Mouse (Mus musculus) midbrain, embryonic 14.5 days (tissue): ENCODE results near the gene Artn. TPM values are rescaled to one million over a fixed set of nuclear protein-coding genes. Genes with fewer than 3 reads are reported as not detected.
A peak's percentile ranks its signal among the peaks of the same experiment; 100 is the strongest.

Experiments
- ATAC-seq: fragments of 200-750 bp; cut with Nextera tagmentation; 2 replicates; pipeline ENCODE4 v1.8.0; 2017; ENCODE audit warnings: moderate number of reproducible peaks, moderate library complexity; ENCODE audit not compliant: low FRiP score, low TSS enrichment
- DNase-seq: peaks from one replicate; pipeline ENCODE4 v3.0.0-alpha.2; 2015
- H3K27ac ChIP-seq: fragments of 300-500 bp; sonication (generic); replicated peaks from 2 replicates; pipeline ENCODE4 v1.5.1; 2014; ENCODE audit warnings: mild to moderate bottlenecking, low read depth, low read length, moderate library complexity
- H3K27me3 ChIP-seq: fragments of 300-500 bp; sonication (generic); 2 replicates; pipeline ENCODE4 v1.6.1; 2014; ENCODE audit warnings: low read length, control low read depth, mixed read lengths; ENCODE audit not compliant: control insufficient read depth, insufficient read depth
- H3K36me3 ChIP-seq: fragments of 300-500 bp; sonication (generic); 2 replicates; pipeline ENCODE4 v1.6.1; 2014; ENCODE audit warnings: low read length, control low read depth; ENCODE audit not compliant: control insufficient read depth, insufficient read depth
- H3K4me1 ChIP-seq: fragments of 300-500 bp; sonication (generic); 2 replicates; pipeline ENCODE4 v1.6.1; 2014; ENCODE audit warnings: mild to moderate bottlenecking, antibody characterized with exemption, low read length, control low read depth; ENCODE audit not compliant: control insufficient read depth, insufficient read depth
- H3K4me2 ChIP-seq: fragments of 300-500 bp; sonication (generic); 2 replicates; pipeline ENCODE4 v1.6.1; 2014; ENCODE audit warnings: mild to moderate bottlenecking, low read length, moderate library complexity
- H3K4me3 ChIP-seq: fragments of 300-500 bp; sonication (generic); replicated peaks from 2 replicates; pipeline ENCODE4 v1.5.1; 2014; ENCODE audit warnings: low read depth, low read length
- H3K9ac ChIP-seq: fragments of 300-500 bp; sonication (generic); replicated peaks from 2 replicates; pipeline ENCODE4 v1.6.1; 2014; ENCODE audit warnings: mild to moderate bottlenecking, low read length, moderate library complexity
- H3K9me3 ChIP-seq: fragments of 300-500 bp; sonication (generic); 2 replicates; pipeline ENCODE4 v1.6.1; 2016; ENCODE audit warnings: low read length, control low read depth, mixed read lengths; ENCODE audit not compliant: control insufficient read depth
- WGBS: fragments of 180-500 bp; shearing (Covaris S2); extraction: QIAGEN DNeasy Blood & Tissue Kit; methylation state at CpG from one replicate; pipeline ENCODE4 v1.1.7; 2014; 5-methylcytosine and 5-hydroxymethylcytosine counted together
- polyA plus RNA-seq: library from polyadenylated mRNA; unstranded; fragments of >200 nt; fragmentation: Nextera tagmentation; extraction: Ambion mirVana; gene quantifications from 2 replicates; pipeline ENCODE4 v1.2.1, GENCODE M21; 2014

Gene Artn
- polyA plus RNA-seq, result 0.50 and 0.66 TPM in 2 replicates

- DNase-seq (no peak), ATAC-seq (no peak)
- WGBS, result under 1% methylated on average over 33 of the region's 33 CpGs
- Histone ChIP-seq H3K4me2 (peak within 1 kb of the TSS; percentile 47), H3K4me1 (peaks cover 16% of the 10 kb centered on the region), H3K27ac (no peak within 1 kb of the TSS), H3K27me3 (peaks cover 46% of the 10 kb centered on the region), H3K36me3 (no peaks in the 10 kb centered on the region), H3K9me3 (no peaks in the 10 kb centered on the region), H3K9ac (peak within 1 kb of the TSS; percentile 34; the same call in 1 of the 2 replicates), H3K4me3 (peak within 1 kb of the TSS; percentile 24; the same call in 1 of the 2 replicates)
These were observed at the start of gene Artn for GRCm38 (mm10) chr4:117929391-117929881. Gene Artn, minus strand, starts transcription at chr4:117929763.

GRCm38 (mm10) chr4:117979181-117979580, 49.6 kb upstream of the Artn start:
- no peaks in the 10 kb centered on the region for H3K27me3 ChIP-seq
- no peaks in the 10 kb centered on the region for H3K9me3 ChIP-seq
- no peak overlapping the region for H3K4me3 ChIP-seq
- 93% methylated on average over 4 of the region's 4 CpGs for WGBS
- H3K9ac ChIP-seq, result no peak overlapping the region
- H3K4me1 ChIP-seq, result no peaks in the 10 kb centered on the region
- H3K4me2 ChIP-seq, result no peak overlapping the region
- H3K27ac ChIP-seq, result no peak overlapping the region
- ATAC-seq, result no peak
- no peak for DNase-seq
- H3K36me3 ChIP-seq, result no peaks in the 10 kb centered on the region

- no peak for DNase-seq
- no peaks in the 10 kb centered on the region for H3K9me3 ChIP-seq
These were observed 48.7 kb upstream of the Artn start for GRCm38 (mm10) chr4:117978282-117978681.

DNA sequence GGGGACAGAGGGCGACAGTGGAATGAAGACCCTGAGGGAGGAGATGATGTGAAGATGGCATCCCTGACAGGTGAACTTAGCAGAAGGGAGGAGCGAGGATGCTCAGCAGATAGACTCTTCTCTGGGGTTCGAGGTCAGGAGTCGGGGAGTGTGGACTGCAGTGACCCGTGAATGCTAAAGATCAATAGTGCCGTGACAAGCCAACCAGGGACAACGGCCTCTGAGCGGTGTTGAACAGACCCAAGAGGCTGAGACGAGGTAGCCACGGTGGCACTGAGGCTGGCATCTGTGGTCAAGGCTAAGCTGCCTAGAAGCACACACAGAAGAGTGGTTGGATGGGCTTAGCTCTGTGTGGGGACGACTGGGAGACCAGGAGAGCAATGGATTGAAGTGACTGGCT, 48.3 kb upstream of the Artn start:
- Histone ChIP-seq H3K4me1 (no peaks in the 10 kb centered on the region), H3K27ac (no peak overlapping the region), H3K36me3 (no peaks in the 10 kb centered on the region), H3K4me3 (no peak overlapping the region), H3K4me2 (no peak overlapping the region), H3K9me3 (no peaks in the 10 kb centered on the region), H3K9ac (no peak overlapping the region), H3K27me3 (no peaks in the 10 kb centered on the region)
- ATAC-seq, result no peak
- WGBS, result 87% methylated on average over 11 of the region's 11 CpGs
- DNase-seq, result no peak

More at GRCm38 (mm10) chr4:117978282-117978681, 48.7 kb upstream of the Artn start:
- WGBS, result 94% methylated on average over 9 of the region's 9 CpGs
- Histone ChIP-seq H3K4me3 (no peak overlapping the region), H3K27me3 (no peaks in the 10 kb centered on the region), H3K36me3 (no peaks in the 10 kb centered on the region), H3K27ac (no peak overlapping the region), H3K4me1 (no peaks in the 10 kb centered on the region), H3K9ac (no peak overlapping the region), H3K4me2 (no peak overlapping the region)
- no peak for ATAC-seq

DNA sequence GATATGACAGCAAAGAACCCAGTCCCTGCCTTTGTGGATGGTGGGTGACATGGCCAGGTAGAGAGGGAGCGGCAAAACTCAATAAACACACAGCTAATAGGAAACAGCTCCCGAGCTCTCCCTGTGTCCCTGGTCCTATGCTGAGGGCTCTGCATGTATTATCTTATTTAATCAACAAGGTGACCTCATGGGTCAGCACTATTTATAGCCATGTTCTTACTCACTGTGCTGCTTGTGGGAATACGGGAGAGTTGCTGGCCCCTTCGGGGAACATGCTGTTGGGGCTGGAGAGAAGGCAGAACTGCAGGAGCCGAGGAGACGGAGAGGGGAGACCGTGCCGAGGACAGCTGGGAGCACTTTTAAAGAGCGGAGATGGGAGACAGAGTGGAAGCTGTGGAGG, 47.8 kb upstream of the Artn start:
- DNase-seq (no peak), ATAC-seq (no peak)
- Histone ChIP-seq H3K27ac (no peak overlapping the region), H3K27me3 (no peaks in the 10 kb centered on the region), H3K4me1 (no peaks in the 10 kb centered on the region), H3K9me3 (no peaks in the 10 kb centered on the region), H3K4me3 (no peak overlapping the region), H3K9ac (no peak overlapping the region), H3K4me2 (no peak overlapping the region), H3K36me3 (no peaks in the 10 kb centered on the region)
- WGBS, result 90% methylated on average over 9 of the region's 9 CpGs

GRCm38 (mm10) chr4:117975820-117976219, 46.3 kb upstream of the Artn start:
- ATAC-seq (no peak), DNase-seq (no peak)
- Histone ChIP-seq H3K9ac (no peak overlapping the region), H3K27ac (no peak overlapping the region), H3K27me3 (no peaks in the 10 kb centered on the region), H3K4me1 (no peaks in the 10 kb centered on the region), H3K9me3 (no peaks in the 10 kb centered on the region), H3K36me3 (no peaks in the 10 kb centered on the region), H3K4me3 (no peak overlapping the region), H3K4me2 (no peak overlapping the region)
- 97% methylated on average over 1 of the region's 1 CpGs for WGBS

DNA sequence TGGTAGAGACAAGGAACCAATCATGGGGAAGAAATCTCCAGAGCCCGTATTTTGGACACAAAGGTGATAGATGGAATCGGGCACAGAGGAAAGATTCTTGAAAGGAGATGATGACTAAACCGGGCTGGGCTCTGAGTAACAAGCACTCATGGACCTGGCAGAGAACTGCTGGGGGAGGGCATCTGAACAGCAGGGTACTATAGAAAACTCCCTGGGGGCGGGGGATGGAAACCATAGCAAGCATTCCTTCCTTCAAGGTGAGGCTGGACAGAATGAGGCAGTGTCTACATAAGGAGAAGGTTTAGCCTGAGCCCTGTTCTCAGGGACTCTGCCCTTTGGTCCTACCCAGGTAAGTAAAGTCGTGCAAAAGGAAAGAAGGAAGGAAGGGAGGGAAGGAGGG, 45.2 kb upstream of the Artn start:
- Histone ChIP-seq H3K27me3 (no peaks in the 10 kb centered on the region), H3K9me3 (no peaks in the 10 kb centered on the region), H3K4me3 (no peak overlapping the region), H3K4me1 (no peaks in the 10 kb centered on the region), H3K36me3 (no peaks in the 10 kb centered on the region), H3K4me2 (no peak overlapping the region), H3K27ac (no peak overlapping the region), H3K9ac (no peak overlapping the region)
- 78% methylated on average over 5 of the region's 5 CpGs for WGBS
- ATAC-seq, result no peak
- DNase-seq, result no peak

DNA sequence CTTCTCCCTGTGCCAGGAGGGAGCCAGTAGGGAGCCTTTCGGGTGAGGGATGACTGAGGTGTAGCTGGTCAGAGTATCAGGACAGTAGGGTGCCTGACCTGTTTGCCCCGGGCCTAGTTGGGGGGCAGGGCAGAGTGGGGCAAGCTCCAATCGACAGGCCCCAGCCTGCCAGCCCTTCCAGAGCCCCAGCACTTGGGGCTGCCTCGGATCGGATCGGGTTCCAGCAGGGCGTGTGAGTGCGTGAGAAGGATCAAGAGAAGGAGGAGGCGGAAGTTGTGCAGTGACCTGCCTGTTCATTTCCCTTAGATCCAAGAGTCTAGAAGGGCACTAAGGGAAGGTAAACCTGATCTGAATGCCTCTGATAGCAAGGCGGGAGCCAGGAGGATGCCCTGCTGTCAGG, 43.4 kb upstream of the Artn start:
- WGBS, result 63% methylated on average over 10 of the region's 10 CpGs
- Histone ChIP-seq H3K9ac (no peak overlapping the region), H3K4me1 (no peaks in the 10 kb centered on the region), H3K27me3 (no peaks in the 10 kb centered on the region), H3K4me3 (no peak overlapping the region), H3K27ac (no peak overlapping the region), H3K4me2 (no peak overlapping the region), H3K9me3 (no peaks in the 10 kb centered on the region), H3K36me3 (no peaks in the 10 kb centered on the region)
- ATAC-seq (no peak), DNase-seq (no peak)

GRCm38 (mm10) chr4:117964346-117965025, 34.9 kb upstream of the Artn start:
- Histone ChIP-seq H3K36me3 (no peaks in the 10 kb centered on the region; the same call in 1 of the 2 replicates), H3K9ac (no peak overlapping the region), H3K4me3 (no peak overlapping the region), H3K27me3 (no peaks in the 10 kb centered on the region), H3K4me1 (no peaks in the 10 kb centered on the region), H3K9me3 (no peaks in the 10 kb centered on the region), H3K27ac (no peak overlapping the region), H3K4me2 (no peak overlapping the region)
- ATAC-seq, result no peak
- WGBS, result 85% methylated on average over 14 of the region's 14 CpGs
- DNase-seq, result no peak
